Mouse (Mus musculus) midbrain, postnatal 0 days (tissue): ENCODE results near the gene Nfic. TPM values are rescaled to one million over a fixed set of nuclear protein-coding genes. Genes with fewer than 3 reads are reported as not detected.

Experiments used
- ATAC-seq: fragments of 200-750 bp; cut with Nextera tagmentation; 2 replicates; pipeline ENCODE4 v1.8.0; 2017; ENCODE audit warnings: moderate number of reproducible peaks, mild to moderate bottlenecking, moderate TSS enrichment, moderate library complexity; ENCODE audit not compliant: low FRiP score
- DNase-seq: peaks from one replicate; pipeline ENCODE4 v3.0.0-alpha.2; 2015; ENCODE audit warnings: low spot score
- H3K27ac ChIP-seq: fragments of 300-500 bp; sonication (generic); 2 replicates; pipeline ENCODE4 v1.5.1; 2014; ENCODE audit warnings: low read depth, mild to moderate bottlenecking, low read length, mixed read lengths
- H3K27me3 ChIP-seq: fragments of 300-500 bp; sonication (generic); 2 replicates; pipeline ENCODE4 v1.6.1; 2014; ENCODE audit warnings: low read length, control low read depth, mixed read lengths; ENCODE audit not compliant: insufficient read depth
- H3K36me3 ChIP-seq: fragments of 300-500 bp; sonication (generic); 2 replicates; pipeline ENCODE4 v1.6.1; 2014; ENCODE audit warnings: low read length, control low read depth, mixed read lengths; ENCODE audit not compliant: insufficient read depth
- H3K4me1 ChIP-seq: fragments of 300-500 bp; sonication (generic); 2 replicates; pipeline ENCODE4 v1.6.1; 2014; ENCODE audit warnings: mild to moderate bottlenecking, control low read depth, antibody characterized with exemption, low read length, mixed read lengths; ENCODE audit not compliant: insufficient read depth
- H3K4me2 ChIP-seq: fragments of 300-500 bp; sonication (generic); 2 replicates; pipeline ENCODE4 v1.6.1; 2014; ENCODE audit warnings: low read depth, mild to moderate bottlenecking, low read length, mixed read lengths; ENCODE audit not compliant: poor library complexity, severe bottlenecking
- H3K4me3 ChIP-seq: fragments of 300-500 bp; sonication (generic); 2 replicates; pipeline ENCODE4 v1.5.1; 2014; ENCODE audit warnings: low read depth, mild to moderate bottlenecking, low read length, moderate library complexity
- H3K9ac ChIP-seq: fragments of 300-500 bp; sonication (generic); replicated peaks from 2 replicates; pipeline ENCODE4 v1.6.1; 2014; ENCODE audit warnings: mild to moderate bottlenecking, low read length, moderate library complexity, mixed read lengths; ENCODE audit not compliant: poor library complexity, severe bottlenecking
- H3K9me3 ChIP-seq: fragments of 300-500 bp; sonication (generic); 2 replicates; pipeline ENCODE4 v1.6.1; 2016; ENCODE audit warnings: low read length, control low read depth
- CTCF ChIP-seq: IDR thresholded peaks from 2 replicates; pipeline ENCODE4 v1.5.1; 2016; ENCODE audit warnings: antibody characterized with exemption, mild to moderate bottlenecking
- WGBS: fragments of 180-500 bp; shearing (Covaris S2); extraction: QIAGEN DNeasy Blood & Tissue Kit; methylation state at CpG from one replicate; pipeline ENCODE4 v1.1.7; 2014; 5-methylcytosine and 5-hydroxymethylcytosine counted together
- polyA plus RNA-seq: library from polyadenylated mRNA; unstranded; fragments of >200 nt; fragmentation: Nextera tagmentation; extraction: Ambion mirVana; gene quantifications from 2 replicates; pipeline ENCODE4 v1.2.1, GENCODE M21; 2015
- total RNA-seq: library from RNA; depleted of rRNA; stranded (reverse); fragments of >200 nt; gene quantifications from 2 replicates; pipeline ENCODE4 v1.2.3, GENCODE M21; 2014

The Nfic gene
- total and polyA plus RNA-seq, 2 experiments from 2014 or later, result 17.4 to 19.1 TPM

DNA sequence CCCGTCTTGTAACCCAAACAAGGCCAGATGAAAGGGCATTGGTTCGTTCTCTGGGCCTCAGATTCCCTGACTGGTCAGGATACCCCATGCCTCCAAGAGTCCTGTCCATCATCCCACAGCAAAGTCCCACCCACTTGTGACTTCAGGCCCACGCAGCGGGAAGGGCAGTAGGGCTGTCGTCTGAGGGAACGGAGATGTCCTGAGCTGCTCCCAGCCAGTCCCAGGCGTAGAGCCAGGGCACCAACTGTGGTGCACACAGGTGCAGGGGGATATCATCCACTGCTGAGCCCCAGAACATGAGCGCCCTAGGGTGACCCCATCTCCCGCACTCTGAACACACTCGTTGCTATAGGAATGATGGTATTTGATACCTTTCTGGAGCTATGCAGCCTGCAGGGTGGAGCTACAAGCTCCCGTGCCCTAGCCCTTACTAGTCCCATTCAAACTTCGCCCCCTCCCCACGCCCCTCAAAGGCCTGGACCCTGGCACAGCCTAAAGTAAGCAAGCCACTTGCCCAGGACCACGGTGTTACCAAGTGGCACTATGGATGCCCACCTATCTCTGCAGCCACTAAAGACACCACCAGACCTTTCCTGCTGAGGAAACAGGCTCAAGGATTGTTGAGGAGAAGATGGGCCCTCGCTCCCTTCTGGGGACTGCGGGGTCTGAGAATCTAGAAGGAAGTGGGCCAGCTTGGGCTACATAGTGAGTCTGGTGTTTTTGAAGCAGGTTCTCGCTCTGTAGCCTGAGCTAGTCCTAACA lies 39.7 kb downstream of the Nfic start:
- H3K27me3 ChIP-seq, result no peaks in the 10 kb centered on the region
- no peak overlapping the region for H3K27ac ChIP-seq
- no peak for ATAC-seq
- no peak for TF ChIP-seq CTCF
- no peak overlapping the region for H3K4me2 ChIP-seq
- H3K4me3 ChIP-seq, result no peak overlapping the region
- peaks cover 6% of the 10 kb centered on the region; the same call in 1 of the 2 replicates for H3K4me1 ChIP-seq
- H3K9ac ChIP-seq, result no peak overlapping the region
- no peaks in the 10 kb centered on the region for H3K9me3 ChIP-seq
- 0 out of 2 replicates have a peak, but pooled peaks cover 12% of the 10 kb centered on the region for H3K36me3 ChIP-seq
- DNase-seq, result no peak
- 75% methylated on average over 17 of the region's 17 CpGs for WGBS

DNA sequence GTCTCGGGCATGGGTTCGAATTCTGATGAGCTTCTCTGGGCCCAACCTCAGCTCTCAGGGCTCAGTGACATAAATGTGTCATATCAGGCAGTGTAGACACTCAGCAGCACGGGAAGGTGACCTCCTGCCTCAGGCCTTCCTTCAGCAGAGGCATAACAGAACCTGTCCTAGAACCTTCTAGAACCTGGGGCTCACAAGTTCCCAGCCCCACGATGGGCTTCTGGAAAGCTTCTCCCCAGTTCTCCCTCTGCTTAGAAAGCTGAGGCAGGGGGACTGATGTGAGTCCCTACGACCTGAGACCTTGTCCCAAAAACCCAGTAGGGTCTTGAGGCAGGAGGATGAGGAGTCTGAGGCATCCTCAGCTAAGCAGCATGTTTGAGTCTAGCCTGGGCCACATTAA lies 40.3 kb downstream of the Nfic start:
- no peak overlapping the region for H3K9ac ChIP-seq
- H3K27ac ChIP-seq, result no peak overlapping the region
- H3K4me2 ChIP-seq, result no peak overlapping the region
- TF ChIP-seq CTCF, result no peak
- no peaks in the 10 kb centered on the region for H3K9me3 ChIP-seq
- H3K4me1 ChIP-seq, result peaks cover 6% of the 10 kb centered on the region; the same call in 1 of the 2 replicates
- H3K4me3 ChIP-seq, result no peak overlapping the region
- no peak for ATAC-seq
- DNase-seq, result no peak
- 0 out of 2 replicates have a peak, but pooled peaks cover 8% of the 10 kb centered on the region for H3K36me3 ChIP-seq
- no peaks in the 10 kb centered on the region for H3K27me3 ChIP-seq
- 83% methylated on average over 5 of the region's 5 CpGs for WGBS

- Histone ChIP-seq H3K4me3 (no peak overlapping the region), H3K9me3 (no peaks in the 10 kb centered on the region), H3K36me3 (0 out of 2 replicates have a peak, but pooled peaks cover 4% of the 10 kb centered on the region), H3K27ac (no peak overlapping the region), H3K27me3 (no peaks in the 10 kb centered on the region), H3K4me1 (peaks cover 6% of the 10 kb centered on the region; the same call in 1 of the 2 replicates), H3K9ac (no peak overlapping the region), H3K4me2 (no peak overlapping the region)
- no peak for DNase-seq
- ATAC-seq, result no peak
- TF ChIP-seq CTCF, result no peak
Measured at GRCm38 (mm10) chr10:81414682-81415081, 40.8 kb downstream of the Nfic start.

GRCm38 (mm10) chr10:81413310-81414261 lies 41.8 kb downstream of the Nfic start:
- Histone ChIP-seq H3K4me3 (no peak overlapping the region), H3K4me1 (peaks cover 6% of the 10 kb centered on the region; the same call in 1 of the 2 replicates), H3K27me3 (no peaks in the 10 kb centered on the region), H3K27ac (no peak overlapping the region), H3K9me3 (no peaks in the 10 kb centered on the region), H3K4me2 (peak overlapping the region; percentile 4; the same call in 1 of the 2 replicates), H3K9ac (no peak overlapping the region), H3K36me3 (peaks cover 7% of the 10 kb centered on the region; the same call in 1 of the 2 replicates)
- no peak for DNase-seq
- no peak for ATAC-seq
- TF ChIP-seq CTCF, result peak; percentile 31; the same call in 1 of the 2 replicates
- WGBS, result 32% methylated on average over 26 of the region's 26 CpGs

- Histone ChIP-seq H3K4me1 (peaks cover 6% of the 10 kb centered on the region; the same call in 1 of the 2 replicates), H3K9ac (no peak overlapping the region), H3K27me3 (0 out of 2 replicates have a peak, but pooled peaks cover 3% of the 10 kb centered on the region), H3K36me3 (peaks cover 12% of the 10 kb centered on the region), H3K4me3 (no peak overlapping the region), H3K9me3 (no peaks in the 10 kb centered on the region), H3K4me2 (no peak overlapping the region), H3K27ac (0 out of 2 replicates have a peak overlapping the region, but pooled peaks have one; percentile 55)
- no peak for ATAC-seq
- no peak for DNase-seq
- TF ChIP-seq CTCF, result no peak
- 75% methylated on average over 16 of the region's 16 CpGs for WGBS
Measured at GRCm38 (mm10) chr10:81412586-81413309, 42.7 kb downstream of the Nfic start.
